Mouse (Mus musculus) heart, postnatal 0 days (tissue): ENCODE results near the gene Crym.

ENCODE experiments used
- CTCF ChIP-seq: IDR thresholded peaks from 2 replicates; pipeline ENCODE4 v1.5.1; 2016; ENCODE audit warnings: antibody characterized with exemption, control low read depth, low read depth
- EP300 ChIP-seq: IDR thresholded peaks from 2 replicates; pipeline ENCODE4 v1.6.1; 2016; ENCODE audit warnings: antibody characterized with exemption, low read depth

DNA sequence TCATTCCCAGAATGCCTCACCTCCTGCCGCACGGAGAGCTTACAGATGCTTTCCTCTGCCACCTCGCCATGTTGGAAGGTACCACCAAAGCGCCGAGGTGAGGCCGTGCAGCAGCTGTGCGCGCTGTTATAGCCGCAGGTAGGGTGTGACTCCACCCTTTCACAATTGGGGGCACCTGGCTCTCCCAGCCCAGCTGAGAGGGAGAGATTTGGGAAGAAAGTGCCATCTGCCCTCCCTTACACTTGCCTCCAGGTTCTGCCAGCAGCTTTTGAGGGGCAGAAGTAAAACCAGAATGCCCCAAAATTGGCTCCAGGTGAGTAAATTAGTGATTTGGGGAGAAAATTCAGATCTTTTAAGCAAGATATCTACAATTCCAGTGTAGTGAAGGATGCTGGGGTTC, 56.7 kb downstream of the Crym start, which contains the start of gene Zp2:
- TF ChIP-seq CTCF (no peak), EP300 (no peak)
